Mouse (Mus musculus) cerebellum, adult 9-11 months (tissue): Measurements from ENCODE around the gene Clec3a.

Experiments used
- DNase-seq: peaks from one replicate; pipeline ENCODE4 v3.0.0; 2022

Gene Clec3a

DNA sequence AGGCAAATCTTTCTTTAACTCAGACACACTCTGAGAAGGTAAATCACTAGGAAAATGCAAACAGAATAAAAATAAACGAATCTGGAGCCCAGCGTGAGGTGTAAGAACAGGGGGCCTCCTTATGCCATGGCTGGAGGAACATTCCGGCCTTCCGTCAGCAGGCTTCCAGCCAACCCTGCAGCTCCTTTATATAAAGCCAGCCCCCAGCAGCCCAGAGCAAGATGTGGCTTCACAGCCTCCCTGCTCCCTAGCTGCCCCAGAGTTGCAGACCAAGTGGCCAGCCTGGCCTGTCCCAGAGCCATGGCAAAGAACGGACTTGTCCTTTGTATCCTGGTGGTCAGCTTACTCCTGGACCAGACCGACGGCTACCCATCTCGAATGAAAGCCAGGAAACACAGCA lies at the start of gene Clec3a:
TSS of gene Clec3a (plus strand) at position 301 of the 400 bp plus-strand sequence.
- no peak for DNase-seq

DNA sequence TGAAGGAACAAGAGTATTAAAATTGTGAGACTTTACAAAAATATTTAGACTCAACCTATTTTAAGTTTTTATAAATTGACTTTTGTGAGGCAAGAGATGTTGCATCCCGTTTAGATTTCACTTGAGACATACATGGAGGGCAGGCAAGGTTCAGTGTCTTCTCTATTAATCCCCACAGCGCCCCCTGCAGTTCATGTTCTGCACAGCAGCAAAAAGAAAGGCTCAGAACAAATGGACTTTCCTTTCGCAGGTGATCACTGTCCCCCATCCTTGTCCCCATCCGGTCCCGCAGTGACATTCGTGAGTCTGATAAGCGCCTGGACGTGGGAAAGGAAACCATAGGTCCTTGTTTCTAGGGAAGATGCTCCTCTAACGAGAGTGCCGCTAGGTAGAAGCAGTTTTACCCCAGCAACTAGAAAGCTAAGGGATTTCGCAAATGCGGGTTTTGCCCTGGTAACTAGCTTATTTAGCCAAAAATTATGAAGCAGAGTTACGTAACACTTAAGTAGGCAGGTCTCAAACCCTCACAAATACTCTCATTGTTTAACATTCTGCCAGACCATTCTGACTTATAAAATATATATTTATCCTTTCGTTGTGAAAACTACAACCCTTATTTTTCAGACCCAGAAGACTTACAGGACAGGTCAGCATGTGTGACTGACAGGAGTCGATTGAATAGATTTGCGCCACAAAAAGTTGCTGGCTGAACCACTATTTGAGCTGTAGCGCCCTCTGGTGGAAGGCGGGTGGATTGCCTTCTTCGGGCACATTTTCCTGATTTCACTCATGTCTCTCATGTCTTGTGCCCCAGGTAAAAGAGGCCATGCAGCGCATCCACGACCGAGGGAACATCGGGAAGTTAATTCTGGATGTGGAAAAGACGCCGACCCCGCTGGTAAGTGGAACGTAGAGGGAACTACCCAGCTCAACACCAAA lies 48.6 kb upstream of the Clec3a start:
- peak; percentile 84 for DNase-seq

DNA sequence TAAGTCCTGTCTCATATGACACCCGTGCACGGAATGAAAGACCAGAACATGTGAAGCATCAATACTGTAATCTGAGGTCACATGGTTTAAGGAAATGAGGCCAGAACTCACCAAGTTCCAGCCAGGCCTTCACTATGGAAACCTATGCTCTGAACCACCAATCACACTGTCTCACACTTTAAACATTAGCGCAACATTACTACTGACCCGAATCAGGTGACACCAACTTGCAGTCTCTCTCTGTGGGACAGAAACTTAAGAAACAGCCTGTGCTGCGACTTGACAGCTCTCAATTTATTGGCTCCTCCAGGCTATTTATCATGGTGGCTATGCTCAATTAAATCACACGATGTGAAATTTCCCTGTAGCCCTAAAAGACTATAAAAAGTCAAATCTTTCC lies 43.5 kb upstream of the Clec3a start:
- DNase-seq, result no peak

DNA sequence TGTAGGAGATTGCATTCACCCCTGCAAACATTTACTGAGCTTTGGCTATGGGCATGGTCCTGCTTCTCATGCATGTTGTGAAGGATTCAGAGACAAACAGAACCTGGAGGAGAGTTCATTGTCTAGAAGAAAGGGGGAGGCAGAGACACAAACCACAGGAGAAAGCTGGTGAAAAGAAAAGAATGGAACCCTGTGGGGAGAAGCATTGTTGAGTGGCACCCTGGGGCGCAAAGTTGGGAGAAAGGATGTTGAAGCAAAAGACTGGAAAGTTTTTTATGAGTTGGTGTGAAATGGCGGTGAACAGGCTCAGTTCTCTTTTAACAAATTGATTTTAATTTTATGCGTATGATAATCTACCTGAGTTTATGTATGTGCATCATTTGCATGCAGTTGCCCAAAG lies 33.7 kb upstream of the Clec3a start:
- DNase-seq, result no peak

DNA sequence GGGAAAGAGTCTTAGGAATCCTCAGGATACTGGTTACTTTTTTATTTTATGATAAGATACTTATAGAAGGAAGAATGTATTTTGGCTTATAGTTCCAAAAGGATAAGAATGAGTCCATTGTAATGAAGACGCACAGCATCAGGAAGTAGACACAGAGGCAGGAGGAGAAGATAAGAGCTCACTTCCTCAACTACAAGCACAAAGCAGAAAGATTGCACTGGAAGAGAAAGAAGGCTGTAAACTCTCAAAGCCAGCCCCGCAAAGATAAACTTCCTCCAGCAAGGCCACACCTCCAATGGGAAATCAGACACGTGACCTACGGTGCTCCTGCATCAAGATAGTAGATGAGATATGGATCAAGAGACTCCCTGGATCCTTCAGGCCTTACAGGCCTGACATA lies 30.4 kb upstream of the Clec3a start:
- DNase-seq, result no peak

DNA sequence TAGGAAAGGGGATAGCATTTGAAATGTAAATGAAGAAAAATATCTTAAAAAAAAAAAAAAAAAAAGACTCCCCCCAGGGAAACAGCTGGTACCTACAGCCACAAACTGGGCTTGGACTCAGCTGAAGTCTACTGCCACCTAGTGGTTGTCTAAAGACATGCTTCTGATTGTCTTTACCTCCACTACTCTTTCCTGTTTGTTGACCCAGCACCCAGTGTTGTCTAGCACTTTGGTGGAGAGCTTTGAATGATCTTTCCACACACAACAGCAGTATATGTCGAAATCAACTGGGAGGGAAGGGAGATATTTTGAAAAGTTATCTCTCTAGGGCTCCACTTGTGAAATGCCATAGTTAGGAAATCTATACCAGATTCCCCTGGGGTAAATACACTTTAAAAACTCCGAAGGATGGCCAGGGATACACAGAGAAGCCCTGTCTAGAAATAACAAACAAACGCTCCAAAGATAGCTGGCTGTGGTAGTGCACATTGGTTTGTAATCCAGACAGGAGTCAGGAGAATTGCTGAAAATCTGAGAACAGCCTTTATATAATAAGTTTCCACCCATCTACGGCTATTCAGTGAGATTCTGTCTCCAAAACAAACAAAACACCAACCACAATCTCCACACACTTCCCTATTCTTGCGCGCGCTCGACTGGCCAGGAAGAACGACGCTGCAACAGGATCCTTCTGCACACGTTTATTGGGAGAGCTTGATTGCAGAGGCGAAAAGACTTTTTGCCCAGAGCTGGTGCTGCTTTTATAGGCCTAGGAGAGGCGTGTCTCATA lies 27.2 kb upstream of the Clec3a start:
- no peak for DNase-seq

DNA sequence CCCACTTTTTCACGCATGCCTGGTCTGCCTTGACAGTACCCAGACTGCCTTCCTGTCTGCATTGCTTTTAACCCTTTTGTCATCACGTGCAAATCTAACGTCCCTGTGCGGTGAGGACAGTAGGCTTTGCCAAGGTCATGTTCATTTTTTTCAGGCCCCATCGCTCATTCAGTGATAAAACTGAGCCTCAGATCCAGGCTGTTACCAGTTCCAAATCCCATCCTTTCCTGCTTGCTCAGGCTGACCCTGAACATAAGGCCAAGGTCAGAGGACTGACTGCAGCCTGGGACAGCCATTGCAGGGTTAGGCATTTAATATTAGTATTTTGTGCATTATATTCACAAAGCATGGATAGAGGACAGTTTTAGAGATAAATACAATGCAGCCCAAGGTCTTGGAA lies 19.6 kb upstream of the Clec3a start:
- no peak for DNase-seq

DNA sequence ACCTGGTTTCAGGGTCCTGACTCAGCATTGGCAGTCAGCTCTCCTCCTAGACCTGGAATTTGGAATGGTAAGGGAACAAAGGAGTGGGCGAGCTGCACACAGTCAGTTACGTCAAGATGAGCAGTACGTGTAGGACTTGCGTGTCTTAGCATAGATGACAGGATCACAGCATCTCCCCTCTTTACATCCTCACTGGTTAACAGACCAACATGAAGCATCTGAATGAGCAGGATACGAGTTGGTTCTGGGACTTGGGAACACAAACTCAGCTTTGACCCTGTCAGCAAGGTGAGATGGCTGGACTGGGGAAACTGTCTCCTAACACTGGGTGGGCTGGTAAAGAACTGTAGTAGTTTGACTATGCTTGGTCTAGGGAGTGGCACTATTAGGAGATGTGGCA lies 18.6 kb upstream of the Clec3a start:
- DNase-seq, result no peak

DNA sequence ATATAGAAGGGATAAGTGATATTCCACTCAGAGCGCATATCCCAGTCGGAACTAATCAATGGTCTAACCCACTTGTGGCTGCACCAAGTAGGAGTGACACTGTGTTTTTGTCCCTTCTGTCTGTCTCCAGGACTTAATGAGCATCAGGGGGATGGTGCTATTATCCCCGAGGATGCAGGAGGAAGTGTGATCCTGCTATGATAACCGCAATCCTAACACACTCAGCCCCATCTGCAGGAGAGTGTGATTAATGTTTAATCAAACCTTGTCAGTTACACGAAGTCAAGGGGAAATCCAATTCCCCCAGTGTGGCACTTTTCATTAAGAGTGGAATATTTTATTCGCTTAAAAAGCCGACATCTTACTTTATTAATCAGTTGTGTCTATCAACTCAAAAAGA lies 16.2 kb upstream of the Clec3a start:
- DNase-seq, result no peak

DNA sequence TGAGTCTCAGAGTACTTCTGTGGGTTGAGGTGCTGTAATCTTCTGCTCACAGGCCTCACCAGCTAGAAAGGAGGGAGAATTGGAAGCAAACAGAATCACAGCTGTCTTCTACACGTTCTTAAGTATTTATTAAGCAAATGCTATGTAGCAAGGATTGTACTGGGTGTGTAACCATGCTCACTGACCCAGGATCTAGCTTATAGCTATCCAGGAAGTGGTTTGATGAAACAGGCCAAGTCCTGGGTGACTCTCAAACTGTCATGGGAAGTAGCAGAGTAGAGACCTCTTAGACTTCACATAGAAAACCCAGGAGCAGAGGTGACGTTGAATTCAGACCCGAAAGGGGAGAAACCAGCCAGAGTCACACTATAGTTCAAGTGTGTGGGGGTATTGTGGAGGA lies 6.5 kb upstream of the Clec3a start:
- no peak for DNase-seq

DNA sequence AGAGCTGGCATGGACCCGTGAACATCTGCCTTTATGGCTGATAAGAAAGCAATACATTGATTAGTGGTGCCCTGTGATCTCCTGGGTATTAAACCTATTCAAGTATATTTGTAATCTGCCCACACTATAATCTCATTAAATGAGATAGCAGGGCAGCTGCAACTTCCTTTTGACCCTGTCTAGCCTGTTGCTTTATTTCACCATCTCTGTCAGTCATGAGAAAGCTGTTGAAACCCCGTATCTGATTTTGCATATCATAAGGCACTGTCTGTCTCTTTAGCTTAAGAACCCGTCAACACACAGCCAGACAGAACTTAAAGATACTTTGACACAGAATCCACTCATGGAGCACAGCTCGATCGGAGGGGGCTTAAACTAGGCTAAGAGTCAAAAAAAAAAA lies 600 bp downstream of the Clec3a start:
- no peak for DNase-seq

DNA sequence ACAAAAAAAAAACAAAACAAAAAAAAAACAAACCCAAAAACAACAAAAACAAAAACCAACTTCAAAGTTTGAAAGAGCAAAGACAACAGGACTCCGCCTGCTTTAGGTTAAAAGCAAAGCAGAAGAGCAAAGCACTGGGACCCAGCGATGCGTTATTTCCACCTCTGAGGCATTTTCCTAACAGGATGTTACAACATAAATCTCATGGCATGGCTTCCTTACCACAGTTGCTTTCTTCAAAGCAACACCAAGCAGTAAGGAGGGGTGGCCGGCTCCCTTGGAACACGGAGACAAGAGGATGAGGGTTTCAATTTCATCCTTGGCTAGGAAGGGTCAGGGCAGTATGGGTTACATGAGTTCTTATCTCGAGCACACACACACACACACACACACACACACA lies 1.0 kb downstream of the Clec3a start:
- DNase-seq, result no peak

DNA sequence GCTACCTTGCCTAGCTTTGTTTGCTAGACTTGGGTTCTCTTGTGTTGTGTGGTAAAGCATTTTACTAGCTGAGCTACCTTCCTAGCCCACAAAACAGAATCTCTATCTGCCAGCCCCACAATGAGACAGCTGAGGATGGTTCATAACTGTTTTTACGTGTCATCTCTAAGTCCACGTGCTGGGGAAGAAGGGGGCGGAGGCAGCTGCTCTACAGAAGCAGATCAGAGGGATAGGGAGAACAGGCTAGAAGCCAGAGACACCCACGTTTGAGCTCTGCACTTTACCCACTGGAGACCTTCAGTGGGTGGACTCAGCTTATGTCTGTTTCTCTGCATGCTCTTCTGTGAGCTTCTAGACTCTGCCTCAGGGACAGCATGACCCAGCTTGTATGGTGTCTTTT lies 3.7 kb downstream of the Clec3a start:
- no peak for DNase-seq

DNA sequence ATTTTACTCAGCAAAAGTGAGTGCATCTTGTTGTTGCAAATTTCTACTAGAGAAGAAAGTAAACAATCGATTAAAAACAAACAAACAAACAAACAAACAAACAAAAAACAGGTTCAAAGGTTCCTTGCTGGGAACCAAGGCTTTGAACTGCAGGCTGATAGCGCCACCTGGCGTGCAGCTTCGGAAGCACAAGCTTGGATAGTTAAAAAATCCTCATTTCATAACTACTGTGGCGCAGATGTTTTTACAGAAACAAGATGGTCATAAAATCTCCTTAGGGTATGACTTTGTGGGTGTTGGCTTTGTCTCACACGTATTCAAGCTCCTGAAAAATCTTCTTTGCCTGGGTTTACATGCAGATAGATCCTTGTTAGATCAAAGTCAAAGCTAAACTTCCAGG lies 20.4 kb downstream of the Clec3a start:
- DNase-seq, result peak; percentile 50

DNA sequence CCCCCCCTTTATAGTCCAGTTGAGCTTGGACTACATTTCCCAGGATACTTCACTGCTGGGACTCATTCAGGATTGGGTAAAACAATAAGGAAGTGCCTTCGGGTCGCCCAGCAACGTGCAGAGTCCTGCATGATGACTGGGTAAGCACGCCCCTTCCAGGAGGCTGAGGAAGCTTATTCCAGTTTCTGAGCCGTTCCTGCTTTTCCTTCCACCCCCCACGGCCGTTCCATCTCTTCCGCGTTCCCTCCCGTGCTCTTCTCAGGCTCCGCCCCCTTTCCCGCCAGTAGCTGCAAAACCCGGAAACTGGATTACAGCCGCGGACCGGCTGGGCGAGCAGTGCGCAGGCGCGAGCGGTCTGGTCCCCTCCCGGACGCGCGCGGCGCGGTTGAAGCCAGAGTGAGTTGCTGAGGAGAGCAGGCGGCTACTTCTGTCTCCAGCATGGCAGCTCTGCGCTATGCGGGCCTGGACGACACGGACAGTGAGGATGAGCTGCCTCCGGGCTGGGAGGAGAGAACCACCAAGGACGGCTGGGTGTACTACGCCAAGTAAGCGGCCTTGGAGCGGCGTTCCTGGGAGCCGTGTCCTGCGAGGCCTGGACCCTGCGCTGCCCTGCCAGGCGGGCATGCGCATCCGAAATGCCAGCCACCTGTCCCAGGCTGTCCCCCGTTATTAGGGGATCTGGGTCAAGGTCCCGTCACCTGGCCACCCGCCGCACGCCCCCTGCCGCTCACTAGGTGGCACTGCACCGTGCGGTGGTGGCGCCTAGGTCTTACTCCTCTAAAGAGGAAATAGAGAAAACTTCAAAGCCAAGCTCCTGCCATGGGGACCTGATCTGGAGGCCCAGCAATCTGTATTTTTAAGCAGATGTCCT lies 21.7 kb downstream of the Clec3a start, which contains the start of gene Wwox:
TSS of gene Wwox (plus strand) at position 322 of the 871 bp plus-strand sequence.
- peak; percentile 100 for DNase-seq

DNA sequence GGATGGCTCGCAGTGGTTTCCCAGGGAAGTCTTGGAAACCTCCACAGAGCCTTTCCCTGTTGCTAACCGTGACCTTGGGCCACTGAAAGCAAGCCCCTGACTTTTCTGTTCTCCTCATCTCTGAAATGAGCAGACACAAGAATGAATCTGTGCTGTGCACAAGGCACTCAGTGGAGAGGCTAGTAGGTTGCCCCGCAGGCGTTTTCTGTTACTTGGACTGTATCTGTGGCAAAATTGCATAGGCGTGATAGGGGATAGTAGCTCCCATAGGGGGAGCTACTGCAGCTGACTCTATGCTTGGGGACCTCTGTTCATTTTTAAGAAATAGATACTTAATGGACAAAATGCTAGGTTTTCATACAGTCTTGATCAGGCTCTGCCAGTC lies 22.3 kb downstream of the Clec3a start:
- no peak for DNase-seq

DNA sequence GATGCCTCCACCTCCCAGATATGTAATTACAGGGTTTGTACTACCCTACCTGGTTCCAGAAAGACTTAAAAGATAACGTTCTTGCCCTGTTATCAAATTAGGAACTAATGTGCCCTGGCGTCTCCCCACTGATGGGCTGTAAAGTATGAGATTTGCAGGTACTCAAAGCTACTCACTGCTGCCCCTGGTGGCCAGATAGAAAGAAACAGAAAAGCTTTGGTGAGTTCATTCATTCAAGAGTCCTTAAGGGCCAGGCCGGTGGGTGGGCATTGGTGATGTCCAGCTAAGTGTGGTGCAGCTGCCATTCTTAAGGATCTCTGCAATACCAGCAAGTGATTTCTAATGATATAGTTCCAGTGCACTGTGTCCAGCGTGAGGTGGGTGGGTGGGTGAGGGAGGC lies 23.7 kb downstream of the Clec3a start:
- DNase-seq, result peak; percentile 48

DNA sequence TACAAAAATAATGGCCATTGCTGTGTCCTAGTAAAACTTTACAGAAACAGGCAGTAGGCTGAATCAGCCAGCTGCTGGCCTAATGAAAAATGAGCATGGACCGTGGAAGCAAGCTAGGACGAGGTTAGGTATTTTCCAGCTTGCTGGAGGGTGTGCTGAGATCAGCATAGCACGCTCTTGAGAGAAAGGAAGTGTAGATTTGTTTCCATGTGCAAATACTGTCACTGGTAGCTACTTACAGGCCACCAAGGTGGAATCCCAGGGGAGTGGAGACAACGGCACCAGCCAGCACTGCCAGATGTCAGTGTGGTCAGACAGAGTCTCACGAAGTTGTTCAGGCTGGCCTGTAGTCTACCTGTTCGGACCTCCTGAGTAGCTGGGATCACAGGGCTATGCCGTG lies 29.0 kb downstream of the Clec3a start:
- peak; percentile 2 for DNase-seq

DNA sequence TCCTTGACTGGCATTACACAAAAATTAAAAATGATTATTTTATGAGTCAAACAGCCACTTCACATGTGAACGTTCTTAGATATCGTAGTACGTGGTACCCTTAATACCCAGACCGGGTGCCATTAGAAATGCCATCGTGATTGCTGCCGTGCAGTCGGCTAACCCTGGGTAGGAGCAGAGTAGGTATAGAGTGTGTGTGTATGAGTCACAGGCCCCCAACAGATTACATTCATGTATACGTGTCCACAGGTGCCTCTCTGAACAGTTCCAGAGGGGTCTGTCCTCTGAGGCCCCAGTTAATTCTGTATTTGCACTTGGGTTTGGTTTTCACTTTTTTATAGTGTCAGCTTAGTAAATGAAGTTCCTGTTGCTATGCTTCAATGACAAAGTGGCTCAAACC lies 34.4 kb downstream of the Clec3a start:
- DNase-seq, result no peak

DNA sequence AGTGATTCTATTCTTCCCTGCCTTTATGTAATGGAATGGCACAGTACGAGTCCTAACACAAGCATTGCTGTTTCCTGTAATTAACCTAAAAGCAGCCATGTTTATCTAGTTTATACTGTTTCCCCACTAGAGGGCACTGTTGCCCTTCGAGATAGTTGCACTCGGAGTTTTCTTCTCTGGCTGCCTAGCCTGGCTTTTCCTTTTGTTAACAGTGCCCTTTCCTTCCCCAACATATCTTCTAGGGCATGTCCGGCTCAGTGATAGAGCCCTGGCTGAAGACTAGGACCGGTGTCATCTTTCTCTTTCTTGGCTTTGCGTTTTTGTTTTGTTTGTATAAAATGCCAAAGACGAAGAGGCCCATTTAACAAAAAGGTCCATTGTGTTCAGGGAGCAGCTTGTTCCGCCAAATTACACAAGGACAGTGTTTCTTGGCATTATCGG lies 34.9 kb downstream of the Clec3a start:
- peak; percentile 83 for DNase-seq

DNA sequence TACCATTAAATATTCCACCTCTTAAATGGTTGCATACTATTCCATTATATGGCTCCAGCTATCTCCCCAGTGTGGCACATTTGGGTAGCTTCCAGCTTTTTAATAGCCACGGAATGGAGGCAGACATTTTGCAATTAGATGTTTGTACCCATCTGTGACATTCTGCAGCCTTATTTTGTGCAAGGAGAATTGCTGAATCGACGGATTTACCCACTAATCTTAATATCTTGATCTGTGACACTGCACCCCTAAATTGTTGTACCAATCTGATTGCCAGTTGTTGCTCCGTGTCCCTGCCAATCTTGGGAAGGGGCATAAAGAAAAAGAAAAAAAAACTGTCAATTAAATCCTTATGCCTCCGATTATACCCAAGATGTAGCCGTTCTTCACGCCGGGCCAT lies 37.4 kb downstream of the Clec3a start:
- no peak for DNase-seq

DNA sequence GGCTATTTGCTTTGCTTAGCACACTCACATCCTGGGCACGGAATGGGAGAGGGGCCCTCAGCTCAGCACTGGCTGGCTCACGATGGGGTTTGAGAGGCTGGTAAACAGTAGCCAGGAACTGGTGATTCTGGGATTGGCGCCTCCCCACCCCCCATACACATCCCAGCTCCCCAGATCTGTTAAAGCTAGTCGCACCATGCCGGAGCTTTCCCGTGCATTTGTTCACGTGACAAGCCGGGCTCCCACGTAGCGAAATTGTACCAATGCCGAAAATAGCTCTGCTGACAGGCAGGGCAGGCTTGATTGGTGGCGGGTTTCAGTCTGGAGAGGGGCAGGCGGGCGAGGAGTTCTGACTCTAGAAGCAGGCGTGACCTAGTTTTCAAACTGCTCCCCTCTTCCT lies 38.1 kb downstream of the Clec3a start:
- DNase-seq, result peak; percentile 58
